Mouse (Mus musculus): ENCODE measurements around the gene Hoxb9.

- TF ChIP-seq POLR2A (IDR thresholded peaks at IDR 0.05; ENCODE audit: borderline replicate concordance, control insufficient read depth, low read depth, low read length) (no peak), CTCF (IDR thresholded peaks at IDR 0.05; ENCODE audit: control insufficient read depth, insufficient read depth, low read length) (no peak)
Observed at GRCm38 (mm10) chr11:96313806-96314428, 42.7 kb downstream of the Hoxb9 start.
